Mouse (Mus musculus): ENCODE measurements around the gene Myrfl.

The Myrfl gene

GRCm38 (mm10) chr10:116896336-116897177, at the start of gene Myrfl:
TSS of gene Myrfl (minus strand) at chr10:116896919.
- in situ Hi-C loops (cut with MboI) = no loop called here

GRCm38 (mm10) chr10:116944940-116945339, 48.2 kb upstream of the Myrfl start:
- in situ Hi-C loops (cut with MboI) = loop anchor here (25.0 kb wide), 1 partner anchor 267 kb away; the partner anchor contains the start of gene Yeats4

GRCm38 (mm10) chr10:116944144-116944543, 47.4 kb upstream of the Myrfl start:
- in situ Hi-C loops (cut with MboI) = loop anchor here (25.0 kb wide), 1 partner anchor 268 kb away; the partner anchor contains the start of gene Yeats4

GRCm38 (mm10) chr10:116943025-116943424, 46.3 kb upstream of the Myrfl start:
- in situ Hi-C loops (cut with MboI) = loop anchor here (25.0 kb wide), 1 partner anchor 269 kb away; the partner anchor contains the start of gene Yeats4

GRCm38 (mm10) chr10:116935028-116935427, 38.3 kb upstream of the Myrfl start:
- in situ Hi-C loops (cut with MboI) = loop anchor here (25.0 kb wide), 1 partner anchor 277 kb away; the partner anchor contains the start of gene Yeats4

GRCm38 (mm10) chr10:116933794-116934193, 37.1 kb upstream of the Myrfl start:
- in situ Hi-C loops (cut with MboI) = loop anchor here (25.0 kb wide), 1 partner anchor 279 kb away; the partner anchor contains the start of gene Yeats4

- in situ Hi-C loops (cut with MboI) = loop anchor here (25.0 kb wide), 1 partner anchor 280 kb away; the partner anchor contains the start of gene Yeats4
Observed at GRCm38 (mm10) chr10:116932418-116932817, 35.7 kb upstream of the Myrfl start.

GRCm38 (mm10) chr10:116931497-116932179, 34.9 kb upstream of the Myrfl start:
- in situ Hi-C loops (cut with MboI) = loop anchor here (25.0 kb wide), 1 partner anchor 281 kb away; the partner anchor contains the start of gene Yeats4

GRCm38 (mm10) chr10:116930936-116931335, 34.2 kb upstream of the Myrfl start:
- in situ Hi-C loops (cut with MboI) = loop anchor here (25.0 kb wide), 1 partner anchor 281 kb away; the partner anchor contains the start of gene Yeats4

GRCm38 (mm10) chr10:116930506-116930905, 33.8 kb upstream of the Myrfl start:
- in situ Hi-C loops (cut with MboI) = loop anchor here (25.0 kb wide), 1 partner anchor 282 kb away; the partner anchor contains the start of gene Yeats4

- in situ Hi-C loops (cut with MboI) = loop anchor here (25.0 kb wide), 1 partner anchor 283 kb away; the partner anchor contains the start of gene Yeats4
Observed at GRCm38 (mm10) chr10:116928826-116929225, 32.1 kb upstream of the Myrfl start.

- in situ Hi-C loops (cut with MboI) = loop anchor here (25.0 kb wide), 1 partner anchor 286 kb away; the partner anchor contains the start of gene Yeats4
Observed at GRCm38 (mm10) chr10:116926428-116927113, 29.9 kb upstream of the Myrfl start.

GRCm38 (mm10) chr10:116923651-116924495, 27.2 kb upstream of the Myrfl start:
- in situ Hi-C loops (cut with MboI) = no loop called here

GRCm38 (mm10) chr10:116922161-116922560, 25.4 kb upstream of the Myrfl start:
- in situ Hi-C loops (cut with MboI) = no loop called here

GRCm38 (mm10) chr10:116921416-116921815, 24.7 kb upstream of the Myrfl start:
- in situ Hi-C loops (cut with MboI) = no loop called here

GRCm38 (mm10) chr10:116920641-116921040, 23.9 kb upstream of the Myrfl start:
- in situ Hi-C loops (cut with MboI) = no loop called here

- in situ Hi-C loops (cut with MboI) = no loop called here
Observed at GRCm38 (mm10) chr10:116919368-116920317, 22.9 kb upstream of the Myrfl start.

- in situ Hi-C loops (cut with MboI) = no loop called here
Observed at GRCm38 (mm10) chr10:116916581-116916980, 19.9 kb upstream of the Myrfl start.

- in situ Hi-C loops (cut with MboI) = no loop called here
Observed at GRCm38 (mm10) chr10:116915286-116915685, 18.6 kb upstream of the Myrfl start.
